Mouse (Mus musculus): ENCODE results near the gene Cbr2.

DNA sequence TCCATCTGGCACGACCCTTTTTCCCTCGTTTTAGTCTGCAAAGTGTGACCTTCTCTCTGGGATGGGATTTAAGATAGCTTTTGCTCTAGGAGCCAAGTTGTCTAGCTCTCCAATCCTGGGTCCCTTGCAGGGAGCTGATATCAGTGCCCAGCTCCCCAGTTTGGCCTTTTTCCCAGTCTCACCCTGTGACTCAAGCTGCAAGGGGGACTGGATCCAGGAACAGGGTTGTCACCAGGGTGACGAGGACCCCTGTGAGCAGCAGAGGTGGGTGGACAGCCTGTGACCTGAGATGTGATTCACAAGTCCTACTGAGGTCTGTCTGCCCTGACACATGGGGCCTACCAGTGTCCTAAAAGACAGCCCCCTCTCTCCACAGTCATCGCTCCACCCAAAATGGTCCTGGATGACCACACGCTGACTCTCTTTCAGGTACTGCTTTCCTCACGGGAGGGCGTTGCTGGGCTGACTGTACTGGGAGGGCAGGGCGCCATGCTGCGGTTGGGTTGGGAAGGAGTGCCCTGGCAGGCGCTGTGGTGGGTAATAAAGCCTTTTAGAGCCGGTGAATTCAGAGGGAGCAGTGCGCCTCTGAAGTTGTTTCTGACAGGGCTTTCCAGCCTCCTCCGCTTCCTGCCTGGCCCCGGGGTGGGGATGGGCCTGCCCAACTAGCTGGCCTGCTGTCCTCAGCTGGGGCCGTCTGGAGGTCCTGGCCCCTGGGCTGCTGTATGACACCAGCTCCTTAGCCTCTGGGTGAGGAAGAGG lies 28.0 kb downstream of the Cbr2 start:
- TF ChIP-seq CTCF (IDR thresholded peaks at IDR 0.05; ENCODE audit: borderline replicate concordance, control insufficient read depth, extremely low read depth, insufficient read depth, low read length, poor library complexity) (no peak), POLR2A (IDR thresholded peaks at IDR 0.05; ENCODE audit: control insufficient read depth, extremely low read depth, insufficient read depth, low read length, poor library complexity) (no peak)

All from thymus, adult 2 months (tissue).